Mouse (Mus musculus) forebrain, embryonic 16.5 days (tissue): ENCODE data around the gene Sars. TPM values are rescaled to one million over a fixed set of nuclear protein-coding genes. Genes with fewer than 3 reads are reported as not detected.

Source experiments
- ATAC-seq: fragments of 200-750 bp; cut with Nextera tagmentation; 2 replicates; pipeline ENCODE4 v1.8.0; 2017; ENCODE audit warnings: mild to moderate bottlenecking, moderate library complexity
- H3K27ac ChIP-seq: fragments of 300-500 bp; sonication (generic); 2 replicates; pipeline ENCODE4 v1.5.1; 2014; ENCODE audit warnings: low read length, control low read depth
- H3K27me3 ChIP-seq: fragments of 300-500 bp; sonication (generic); replicated peaks from 2 replicates; pipeline ENCODE4 v1.6.1; 2014; ENCODE audit warnings: low read length; ENCODE audit not compliant: control insufficient read depth, insufficient read depth
- H3K36me3 ChIP-seq: fragments of 300-500 bp; sonication (generic); 2 replicates; pipeline ENCODE4 v1.6.1; 2014; ENCODE audit not compliant: control insufficient read depth, insufficient read depth
- H3K4me1 ChIP-seq: fragments of 300-500 bp; sonication (generic); replicated peaks from 2 replicates; pipeline ENCODE4 v1.6.1; 2014; ENCODE audit warnings: low read length; ENCODE audit not compliant: control insufficient read depth, insufficient read depth
- H3K4me2 ChIP-seq: fragments of 300-500 bp; sonication (generic); 2 replicates; pipeline ENCODE4 v1.6.1; 2014; ENCODE audit warnings: mild to moderate bottlenecking, low read length, control low read depth
- H3K4me3 ChIP-seq: fragments of 300-500 bp; sonication (generic); replicated peaks from 2 replicates; pipeline ENCODE4 v1.5.1; 2014; ENCODE audit warnings: mild to moderate bottlenecking, low read length, control low read depth
- H3K9ac ChIP-seq: fragments of 300-500 bp; sonication (generic); replicated peaks from 2 replicates; pipeline ENCODE4 v1.6.1; 2014; ENCODE audit warnings: low read depth, low read length, control low read depth
- H3K9me3 ChIP-seq: fragments of 300-500 bp; sonication (generic); 2 replicates; pipeline ENCODE4 v1.6.1; 2016; ENCODE audit warnings: low read length; ENCODE audit not compliant: control insufficient read depth
- WGBS: fragments of 180-500 bp; shearing (Covaris S2); extraction: QIAGEN DNeasy Blood & Tissue Kit; methylation state at CpG from one replicate; pipeline ENCODE4 v1.1.7; 2014; 5-methylcytosine and 5-hydroxymethylcytosine counted together
- polyA plus RNA-seq: library from polyadenylated mRNA; unstranded; fragments of >200 nt; fragmentation: Nextera tagmentation; extraction: Ambion mirVana; gene quantifications from 2 replicates; pipeline ENCODE4 v1.2.1, GENCODE M21; 2015

Gene Sars
- polyA plus RNA-seq, 1 experiment from 2014 or later: 230 TPM

DNA sequence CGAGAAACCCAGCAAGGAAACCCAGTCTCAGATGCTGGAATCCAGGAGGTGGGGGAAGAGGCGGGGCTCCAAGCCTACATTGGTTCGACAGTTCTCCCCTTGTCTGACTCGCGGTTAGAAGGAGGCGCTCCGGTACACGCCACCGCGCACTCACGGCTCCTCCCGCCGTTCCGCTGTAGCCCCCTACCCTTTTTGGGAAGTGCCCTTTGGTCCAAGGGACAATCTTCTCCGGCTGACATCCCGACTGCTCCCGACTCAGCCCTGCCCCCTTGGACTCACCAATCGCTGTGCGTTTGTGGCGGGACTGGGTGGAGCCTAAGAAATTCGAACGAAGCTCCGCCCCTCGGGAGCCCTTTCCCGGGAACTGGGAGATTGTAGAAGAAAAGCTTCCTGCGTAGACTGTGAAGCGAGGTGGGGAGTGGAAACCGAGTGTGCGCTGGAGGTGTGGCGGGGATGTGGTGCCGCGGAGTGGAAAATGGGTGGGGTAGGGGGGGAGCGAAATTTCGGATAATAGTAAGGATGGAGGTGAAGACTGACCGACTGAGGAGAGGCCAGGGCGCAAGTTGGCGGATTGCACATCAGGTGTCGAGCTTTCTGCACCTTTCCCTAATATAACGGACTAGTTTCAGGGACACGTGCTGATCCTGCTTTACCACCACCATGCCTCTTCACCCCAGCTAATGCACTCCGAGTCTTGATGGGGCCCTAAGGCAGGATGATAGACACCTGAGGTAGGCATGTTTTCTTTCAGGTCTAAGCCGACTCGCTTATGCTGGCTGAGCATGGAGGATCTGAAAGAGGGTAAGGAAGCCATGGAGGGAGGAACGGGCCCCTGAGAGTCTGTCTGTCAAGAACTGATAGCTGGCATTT lies 61.3 kb downstream of the Sars start, which contains the start of gene Psrc1:
Psrc1 (plus strand) TSS at position 355 of the 870 bp plus-strand sequence.
- Histone ChIP-seq H3K9ac (peak within 1 kb of the TSS; percentile 63), H3K4me3 (peak within 1 kb of the TSS; percentile 79), H3K27ac (peak within 1 kb of the TSS; percentile 45; the same call in 1 of the 2 replicates), H3K4me1 (peaks cover 32% of the 10 kb centered on the region), H3K4me2 (peak within 1 kb of the TSS; percentile 68), H3K36me3 (peaks cover 3% of the 10 kb centered on the region; the same call in 1 of the 2 replicates), H3K9me3 (no peaks in the 10 kb centered on the region), H3K27me3 (no peaks in the 10 kb centered on the region)
- peak; percentile 94 for ATAC-seq
- WGBS: under 1% methylated on average over 44 of the region's 44 CpGs

GRCm38 (mm10) chr3:108381945-108382875 lies 62.8 kb downstream of the Sars start:
- Histone ChIP-seq H3K9ac (no peak overlapping the region), H3K27me3 (no peaks in the 10 kb centered on the region), H3K27ac (no peak overlapping the region), H3K9me3 (no peaks in the 10 kb centered on the region), H3K4me3 (no peak overlapping the region), H3K36me3 (no peaks in the 10 kb centered on the region), H3K4me2 (no peak overlapping the region), H3K4me1 (peaks cover 30% of the 10 kb centered on the region)
- ATAC-seq: no peak
- WGBS: 80% methylated on average over 14 of the region's 14 CpGs

GRCm38 (mm10) chr3:108380695-108381094 lies 64.3 kb downstream of the Sars start:
- no peaks in the 10 kb centered on the region for H3K36me3 ChIP-seq
- no peak overlapping the region for H3K4me2 ChIP-seq
- H3K27ac ChIP-seq: no peak overlapping the region
- 65% methylated on average over 6 of the region's 6 CpGs for WGBS
- ATAC-seq: no peak
- H3K9me3 ChIP-seq: no peaks in the 10 kb centered on the region
- H3K9ac ChIP-seq: no peak overlapping the region
- H3K4me1 ChIP-seq: peaks cover 30% of the 10 kb centered on the region
- no peak overlapping the region for H3K4me3 ChIP-seq
- H3K27me3 ChIP-seq: no peaks in the 10 kb centered on the region

- no peak overlapping the region for H3K4me3 ChIP-seq
- H3K9me3 ChIP-seq: no peaks in the 10 kb centered on the region
- no peak overlapping the region for H3K4me2 ChIP-seq
- no peaks in the 10 kb centered on the region for H3K36me3 ChIP-seq
- no peak overlapping the region for H3K27ac ChIP-seq
- no peaks in the 10 kb centered on the region for H3K27me3 ChIP-seq
- H3K4me1 ChIP-seq: peaks cover 19% of the 10 kb centered on the region
- WGBS: 58% methylated on average over 7 of the region's 7 CpGs
- H3K9ac ChIP-seq: no peak overlapping the region
- no peak for ATAC-seq
These were observed 65.9 kb downstream of the Sars start for GRCm38 (mm10) chr3:108378875-108379663.

Other genes starting within 250 kb of the Sars start
- gene Cyb561d1, start 244.0 kb downstream of the Sars start, polyA plus RNA-seq: 4.1 and 5.7 TPM in 2 replicates
- gene Atxn7l2, start 234.3 kb downstream of the Sars start, polyA plus RNA-seq: 30.7 and 33.8 TPM in 2 replicates
- 1.7 and 2.3 TPM in 2 replicates for gene Sypl2, start 218.6 kb downstream of the Sars start, polyA plus RNA-seq
- gene Psma5, start 188.3 kb downstream of the Sars start, polyA plus RNA-seq: 265 and 266 TPM in 2 replicates
- 19.5 and 22.6 TPM in 2 replicates for gene Sort1, start 161.1 kb downstream of the Sars start, polyA plus RNA-seq
- gene Mybphl, start 80.3 kb downstream of the Sars start, polyA plus RNA-seq: 0.16 TPM in 1 of 2 replicates, not detected in the other
- gene Psrc1, start 61.4 kb downstream of the Sars start, polyA plus RNA-seq: 29.0 and 29.2 TPM in 2 replicates
- 46.7 and 47.3 TPM in 2 replicates for gene Celsr2, start 29.7 kb downstream of the Sars start, polyA plus RNA-seq
- 1.0 and 2.0 TPM in 2 replicates for gene 1700013F07Rik, start 88.9 kb upstream of the Sars start, polyA plus RNA-seq
- 12.1 and 13.3 TPM in 2 replicates for gene 5330417C22Rik, start 91.3 kb upstream of the Sars start, polyA plus RNA-seq
- gene Tmem167b, start 117.3 kb upstream of the Sars start, polyA plus RNA-seq: 68.3 and 75.2 TPM in 2 replicates
- gene Taf13, start 126.5 kb upstream of the Sars start, polyA plus RNA-seq: 54.0 and 56.3 TPM in 2 replicates
- 135 and 148 TPM in 2 replicates for gene Wdr47, start 146.1 kb upstream of the Sars start, polyA plus RNA-seq
- gene Clcc1, start 208.7 kb upstream of the Sars start, polyA plus RNA-seq: 48.3 and 56.3 TPM in 2 replicates